Mouse (Mus musculus): ENCODE data around the gene Tbc1d8. TPM values are rescaled to one million over a fixed set of nuclear protein-coding genes. Genes with fewer than 3 reads are reported as not detected.

Gene Tbc1d8
- polyA plus RNA-seq, 1 experiment: 21.8 TPM

GRCm38 (mm10) chr1:39457887-39458874 is 20.4 kb downstream of the Tbc1d8 start:
- Histone ChIP-seq H3K27ac (ENCODE audit: insufficient read depth, low read length) (no peak overlapping the region), H3K27me3 (ENCODE audit: control insufficient read depth, insufficient read depth, low read length) (no peaks in the 10 kb centered on the region), H3K4me3 (ENCODE audit: extremely low read depth, insufficient read depth, insufficient read length) (no peak overlapping the region), H3K36me3 (ENCODE audit: control insufficient read depth, insufficient read depth, low read length) (no peaks in the 10 kb centered on the region), H3K4me1 (ENCODE audit: control insufficient read depth, insufficient read depth, insufficient read length) (no peaks in the 10 kb centered on the region; the same call in 1 of the 2 replicates)
- TF ChIP-seq CTCF (IDR thresholded peaks at IDR 0.05; ENCODE audit: extremely low read depth, insufficient read depth, insufficient read length, insufficient replicate concordance): no peak
- no peak for TF ChIP-seq POLR2A (IDR thresholded peaks at IDR 0.05; ENCODE audit: low read depth, low read length)
- no peak for DNase-seq (ENCODE audit: low read depth in 1 of 2, low spot score in 2 of 2)
- 88% methylated on average over 13 of the region's 13 CpGs for WGBS

- WGBS: 86% methylated on average over 5 of the region's 5 CpGs
- no peak overlapping the region for H3K4me3 ChIP-seq (ENCODE audit: extremely low read depth, insufficient read depth, insufficient read length)
- H3K4me1 ChIP-seq (ENCODE audit: control insufficient read depth, insufficient read depth, insufficient read length): no peaks in the 10 kb centered on the region; the same call in 1 of the 2 replicates
- TF ChIP-seq CTCF (IDR thresholded peaks at IDR 0.05; ENCODE audit: extremely low read depth, insufficient read depth, insufficient read length, insufficient replicate concordance) (no peak), POLR2A (IDR thresholded peaks at IDR 0.05; ENCODE audit: low read depth, low read length) (no peak)
- no peaks in the 10 kb centered on the region for H3K36me3 ChIP-seq (ENCODE audit: control insufficient read depth, insufficient read depth, low read length)
- no peak for DNase-seq (ENCODE audit: low read depth in 1 of 2, low spot score in 2 of 2)
- H3K27me3 ChIP-seq (ENCODE audit: control insufficient read depth, insufficient read depth, low read length): no peaks in the 10 kb centered on the region
- H3K27ac ChIP-seq (ENCODE audit: insufficient read depth, low read length): no peak overlapping the region
Measured at GRCm38 (mm10) chr1:39456421-39456853, 22.1 kb downstream of the Tbc1d8 start.

- WGBS: 52% methylated on average over 23 of the region's 23 CpGs
- no peaks in the 10 kb centered on the region; the same call in 1 of the 2 replicates for H3K4me1 ChIP-seq (ENCODE audit: control insufficient read depth, insufficient read depth, insufficient read length)
- no peak overlapping the region for H3K27ac ChIP-seq (ENCODE audit: insufficient read depth, low read length)
- DNase-seq (ENCODE audit: low read depth in 1 of 2, low spot score in 2 of 2): no peak
- no peaks in the 10 kb centered on the region for H3K27me3 ChIP-seq (ENCODE audit: control insufficient read depth, insufficient read depth, low read length)
- no peak overlapping the region for H3K4me3 ChIP-seq (ENCODE audit: extremely low read depth, insufficient read depth, insufficient read length)
- H3K36me3 ChIP-seq (ENCODE audit: control insufficient read depth, insufficient read depth, low read length): no peaks in the 10 kb centered on the region
- TF ChIP-seq POLR2A (IDR thresholded peaks at IDR 0.05; ENCODE audit: low read depth, low read length) (no peak), CTCF (IDR thresholded peaks at IDR 0.05; ENCODE audit: extremely low read depth, insufficient read depth, insufficient read length, insufficient replicate concordance) (no peak)
Measured at GRCm38 (mm10) chr1:39455350-39456023, 23.1 kb downstream of the Tbc1d8 start.

GRCm38 (mm10) chr1:39454783-39455175 is 23.8 kb downstream of the Tbc1d8 start:
- Histone ChIP-seq H3K27me3 (ENCODE audit: control insufficient read depth, insufficient read depth, low read length) (no peaks in the 10 kb centered on the region), H3K4me1 (ENCODE audit: control insufficient read depth, insufficient read depth, insufficient read length) (no peaks in the 10 kb centered on the region; the same call in 1 of the 2 replicates), H3K27ac (ENCODE audit: insufficient read depth, low read length) (no peak overlapping the region), H3K36me3 (ENCODE audit: control insufficient read depth, insufficient read depth, low read length) (no peaks in the 10 kb centered on the region), H3K4me3 (ENCODE audit: extremely low read depth, insufficient read depth, insufficient read length) (no peak overlapping the region)
- TF ChIP-seq POLR2A (IDR thresholded peaks at IDR 0.05; ENCODE audit: low read depth, low read length): no peak
- TF ChIP-seq CTCF (IDR thresholded peaks at IDR 0.05; ENCODE audit: extremely low read depth, insufficient read depth, insufficient read length, insufficient replicate concordance): no peak
- no peak for DNase-seq (ENCODE audit: low read depth in 1 of 2, low spot score in 2 of 2)
- 88% methylated on average over 4 of the region's 4 CpGs for WGBS

- DNase-seq (ENCODE audit: low read depth in 1 of 2, low spot score in 2 of 2): no peak
- no peaks in the 10 kb centered on the region; the same call in 1 of the 2 replicates for H3K4me1 ChIP-seq (ENCODE audit: control insufficient read depth, insufficient read depth, insufficient read length)
Measured at GRCm38 (mm10) chr1:39454108-39454782, 24.3 kb downstream of the Tbc1d8 start.

GRCm38 (mm10) chr1:39452203-39452602 is 26.4 kb downstream of the Tbc1d8 start:
- Histone ChIP-seq H3K27me3 (ENCODE audit: control insufficient read depth, insufficient read depth, low read length) (no peaks in the 10 kb centered on the region), H3K27ac (ENCODE audit: insufficient read depth, low read length) (no peak overlapping the region), H3K4me3 (ENCODE audit: extremely low read depth, insufficient read depth, insufficient read length) (no peak overlapping the region), H3K4me1 (ENCODE audit: control insufficient read depth, insufficient read depth, insufficient read length) (no peaks in the 10 kb centered on the region; the same call in 1 of the 2 replicates), H3K36me3 (ENCODE audit: control insufficient read depth, insufficient read depth, low read length) (no peaks in the 10 kb centered on the region)
- DNase-seq (ENCODE audit: low read depth in 1 of 2, low spot score in 2 of 2): no peak
- WGBS: 92% methylated on average over 4 of the region's 4 CpGs
- TF ChIP-seq CTCF (IDR thresholded peaks at IDR 0.05; ENCODE audit: extremely low read depth, insufficient read depth, insufficient read length, insufficient replicate concordance) (no peak), POLR2A (IDR thresholded peaks at IDR 0.05; ENCODE audit: low read depth, low read length) (no peak)

More at GRCm38 (mm10) chr1:39454108-39454782, 24.3 kb downstream of the Tbc1d8 start:
- H3K27me3 ChIP-seq (ENCODE audit: control insufficient read depth, insufficient read depth, low read length): no peaks in the 10 kb centered on the region
- no peak overlapping the region for H3K27ac ChIP-seq (ENCODE audit: insufficient read depth, low read length)
- TF ChIP-seq POLR2A (IDR thresholded peaks at IDR 0.05; ENCODE audit: low read depth, low read length): no peak
- no peak for TF ChIP-seq CTCF (IDR thresholded peaks at IDR 0.05; ENCODE audit: extremely low read depth, insufficient read depth, insufficient read length, insufficient replicate concordance)
- no peaks in the 10 kb centered on the region for H3K36me3 ChIP-seq (ENCODE audit: control insufficient read depth, insufficient read depth, low read length)
- H3K4me3 ChIP-seq (ENCODE audit: extremely low read depth, insufficient read depth, insufficient read length): no peak overlapping the region
- 77% methylated on average over 9 of the region's 9 CpGs for WGBS
